Mouse (Mus musculus) thymus, adult 18-20 months (tissue): ENCODE data around the gene Fadd.

Experiments
- DNase-seq, 2 experiments: peaks; one replicate each; pipeline ENCODE4 v3.0.0; 2022; ENCODE audit warnings: mixed read lengths in 2 of 2

Fadd gene

GRCm38 (mm10) chr7:144572234-144572633, 10.0 kb downstream of the Fadd start:
- DNase-seq = no peak

- DNase-seq = no peak
These were observed 10.7 kb downstream of the Fadd start for GRCm38 (mm10) chr7:144571598-144571997.

- DNase-seq = no peak
These were observed 12.8 kb downstream of the Fadd start for GRCm38 (mm10) chr7:144569428-144569827.

- DNase-seq = no peak
These were observed 14.2 kb downstream of the Fadd start for GRCm38 (mm10) chr7:144568091-144568490.

GRCm38 (mm10) chr7:144566921-144567682, 15.2 kb downstream of the Fadd start:
- no peak for DNase-seq

- DNase-seq = no peak
These were observed 18.7 kb downstream of the Fadd start for GRCm38 (mm10) chr7:144563456-144564155.

- no peak for DNase-seq
These were observed 20.2 kb downstream of the Fadd start for GRCm38 (mm10) chr7:144562016-144562415.

GRCm38 (mm10) chr7:144560594-144560993, 21.7 kb downstream of the Fadd start:
- DNase-seq = peak; percentile 24 to 48

GRCm38 (mm10) chr7:144558552-144558951, 23.7 kb downstream of the Fadd start:
- DNase-seq = no peak

- no peak for DNase-seq
These were observed 28.2 kb downstream of the Fadd start for GRCm38 (mm10) chr7:144554123-144554472.

- peak; percentile 97 for DNase-seq
These were observed 28.8 kb downstream of the Fadd start, which contains the start of gene Ppfia1 for GRCm38 (mm10) chr7:144553237-144554122. Gene Ppfia1, minus strand, starts transcription at chr7:144553729.

- no peak for DNase-seq
These were observed 30.0 kb downstream of the Fadd start for GRCm38 (mm10) chr7:144552274-144552673.

GRCm38 (mm10) chr7:144550811-144551210, 31.5 kb downstream of the Fadd start:
- no peak for DNase-seq

GRCm38 (mm10) chr7:144549904-144550566, 32.2 kb downstream of the Fadd start:
- DNase-seq = no peak

- DNase-seq = no peak
These were observed 37.0 kb downstream of the Fadd start for GRCm38 (mm10) chr7:144545231-144545630.

GRCm38 (mm10) chr7:144541351-144541750, 40.9 kb downstream of the Fadd start:
- DNase-seq = no peak

GRCm38 (mm10) chr7:144539146-144539545, 43.1 kb downstream of the Fadd start:
- DNase-seq = peak; percentile 22 to 46

- no peak for DNase-seq
These were observed 44.1 kb downstream of the Fadd start for GRCm38 (mm10) chr7:144538030-144538644.

GRCm38 (mm10) chr7:144536367-144536766, 45.9 kb downstream of the Fadd start:
- DNase-seq = no peak

GRCm38 (mm10) chr7:144534773-144535172, 47.5 kb downstream of the Fadd start:
- no peak for DNase-seq

GRCm38 (mm10) chr7:144531585-144532378, 50.5 kb downstream of the Fadd start:
- no peak for DNase-seq
